Mouse (Mus musculus) brain, embryonic 18.5 days (tissue): ENCODE data around the gene Hes2.

Experiments used
- DNase-seq: peaks from one replicate; pipeline ENCODE4 v3.0.0-alpha.2; 2012; ENCODE audit warnings: low read depth, low spot score

Hes2 gene

DNA sequence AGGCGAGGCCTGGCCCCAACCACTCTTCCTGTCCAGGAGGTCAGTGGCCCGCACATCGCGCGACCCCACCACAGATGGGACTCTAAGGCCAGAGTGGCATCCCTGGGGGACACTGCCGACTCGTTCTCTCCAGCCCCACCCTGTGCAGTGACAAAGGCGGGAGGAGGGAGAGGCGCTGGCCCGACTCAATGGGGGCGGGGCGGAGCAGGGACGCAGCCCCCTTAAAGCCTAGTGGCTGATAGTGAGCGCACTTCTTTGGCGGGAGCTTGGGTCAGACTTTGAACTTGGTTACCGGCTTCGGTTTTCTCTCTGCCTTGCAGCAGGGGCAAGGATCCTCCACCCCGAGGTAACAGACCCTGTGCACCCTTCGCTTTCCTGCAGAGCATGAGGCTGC lies 615 bp downstream of the Hes2 start:
- DNase-seq = no peak

DNA sequence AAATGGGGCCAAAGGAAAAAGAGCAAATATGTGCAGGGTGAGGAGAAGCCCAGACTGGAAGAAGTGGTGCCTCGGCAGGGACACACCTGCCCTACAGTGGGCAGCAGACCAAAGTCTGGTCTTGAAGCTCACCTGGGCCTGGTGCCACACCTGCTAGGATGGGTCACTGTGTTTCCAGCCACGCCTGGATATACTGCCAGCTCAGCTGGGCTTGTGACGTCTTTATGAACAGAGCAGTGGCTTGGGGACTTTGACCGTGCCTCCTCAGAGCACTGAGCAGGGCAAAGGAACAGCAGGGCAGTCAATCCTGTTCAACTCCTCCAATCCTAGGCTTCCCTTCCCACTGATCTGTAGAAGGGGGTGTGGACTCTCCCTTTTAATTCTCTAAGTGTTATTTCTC lies 2.1 kb downstream of the Hes2 start:
- no peak for DNase-seq

DNA sequence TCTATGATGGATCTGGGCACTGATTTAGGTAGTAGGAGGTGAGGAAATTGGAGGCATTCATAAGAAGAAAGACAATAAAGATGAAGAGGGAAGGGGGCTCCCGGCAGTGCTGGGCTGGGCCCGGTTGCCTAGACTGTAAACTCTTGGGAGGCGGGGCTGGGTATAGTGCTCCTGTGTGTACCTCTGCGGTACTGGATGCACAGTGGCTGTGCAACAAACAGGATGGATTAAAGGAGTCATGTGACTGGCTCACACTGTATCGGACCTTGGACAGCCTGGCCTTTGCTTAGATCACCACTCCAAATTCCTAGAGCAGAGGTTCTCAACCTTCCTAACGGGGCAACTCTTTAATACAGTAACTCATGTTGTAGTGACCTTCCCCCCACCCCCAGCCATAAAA lies 2.9 kb downstream of the Hes2 start:
- no peak for DNase-seq

DNA sequence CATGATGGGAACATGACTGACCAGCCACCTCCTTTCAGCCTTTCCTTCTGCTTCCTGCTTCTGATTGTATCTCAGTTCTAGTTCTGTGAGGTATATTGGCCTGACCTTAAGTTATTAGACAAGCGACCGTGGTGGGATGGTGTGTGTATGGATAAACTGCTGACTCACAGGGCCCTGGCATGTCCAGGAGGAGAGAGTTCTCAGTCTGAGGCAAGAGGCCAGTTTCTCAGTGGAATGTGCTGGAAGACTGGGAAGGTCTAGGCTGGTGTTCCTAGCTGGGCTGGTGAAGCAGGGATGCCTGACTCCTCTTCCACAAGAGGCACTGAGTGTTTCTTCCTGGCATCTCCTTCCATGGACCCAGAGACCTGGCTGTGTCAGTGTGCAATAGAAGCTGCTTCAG lies 4.1 kb downstream of the Hes2 start:
- no peak for DNase-seq

DNA sequence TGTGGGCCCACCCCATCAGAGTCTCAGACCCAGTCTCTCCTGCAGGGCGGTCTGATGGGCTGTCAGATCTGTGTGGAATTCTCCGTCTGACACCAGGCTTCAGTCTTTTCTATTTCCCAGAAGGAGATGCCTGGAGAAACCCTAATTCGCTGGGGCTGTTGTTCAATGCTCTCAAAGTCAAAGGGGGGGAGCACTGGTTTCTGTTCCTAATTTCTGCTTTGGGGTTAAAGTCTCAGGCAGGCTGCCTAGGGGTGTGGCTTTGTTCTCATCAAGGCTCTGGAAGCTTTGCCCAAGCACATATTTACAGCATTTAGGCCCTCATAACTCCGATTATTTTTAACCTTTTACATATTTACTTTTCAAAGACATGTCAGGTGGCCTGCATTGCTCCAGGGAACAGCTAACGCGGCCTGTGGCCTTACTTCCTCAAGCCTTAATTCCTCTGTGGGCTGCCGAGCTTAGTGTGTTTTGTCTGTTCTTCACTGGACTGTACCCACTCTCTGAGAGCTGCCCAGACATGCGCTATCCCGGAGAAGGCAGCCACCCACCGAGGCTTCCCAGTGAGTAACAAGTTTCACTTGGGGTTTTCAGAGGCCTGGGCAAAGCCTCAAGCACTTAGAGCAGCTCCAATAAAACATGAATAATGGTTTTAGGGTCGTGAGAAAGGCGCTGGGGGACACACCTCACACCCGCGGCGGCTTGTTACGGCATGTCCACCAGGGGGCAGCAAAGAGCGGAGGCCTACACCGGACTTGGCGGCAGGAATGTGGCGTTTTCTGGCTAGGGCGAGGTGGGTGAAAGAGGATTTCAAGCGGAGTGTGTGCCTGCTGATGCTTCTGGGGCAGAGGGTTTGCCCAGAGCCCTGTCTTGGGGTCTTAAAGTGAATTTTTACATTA lies 6.6 kb downstream of the Hes2 start:
- DNase-seq = no peak

DNA sequence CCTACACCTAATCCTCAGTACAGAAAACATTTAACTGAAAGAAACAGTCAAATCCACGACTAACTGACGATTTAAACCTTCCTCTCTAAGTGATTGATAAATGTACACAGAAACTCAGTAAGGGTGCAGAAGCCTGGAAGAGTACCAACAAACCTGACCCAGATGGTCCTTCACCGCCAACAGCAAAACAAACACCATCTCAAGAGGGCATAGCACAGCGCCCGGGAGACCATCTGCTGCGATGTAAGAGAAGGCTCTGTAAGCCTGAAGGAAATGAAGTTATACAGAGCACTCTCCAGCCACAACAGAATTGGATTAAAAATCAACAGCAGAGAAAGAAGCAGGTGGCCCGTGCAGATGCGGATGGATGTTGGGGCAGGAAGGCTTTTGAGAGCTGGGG lies 9.4 kb downstream of the Hes2 start:
- DNase-seq = no peak

DNA sequence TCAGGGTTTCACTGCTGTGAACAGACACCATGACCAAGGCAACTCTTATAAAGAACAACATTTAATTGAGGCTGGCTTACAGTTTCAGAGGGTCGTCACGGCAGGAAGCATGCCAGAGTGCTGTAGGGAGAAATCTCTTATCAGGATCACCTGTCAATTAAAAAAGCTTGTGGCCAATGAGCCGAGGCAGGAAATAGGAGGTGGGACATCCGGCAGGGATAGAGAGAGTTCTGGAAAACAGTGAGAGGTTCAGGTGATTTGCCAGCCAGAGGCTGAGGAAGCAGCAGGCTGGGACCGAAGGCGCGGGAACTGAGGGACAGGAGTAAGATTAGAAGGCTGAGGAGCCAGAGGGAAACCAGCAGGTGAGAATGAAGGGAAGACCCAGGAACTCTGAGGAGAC lies 10.4 kb downstream of the Hes2 start:
- no peak for DNase-seq

DNA sequence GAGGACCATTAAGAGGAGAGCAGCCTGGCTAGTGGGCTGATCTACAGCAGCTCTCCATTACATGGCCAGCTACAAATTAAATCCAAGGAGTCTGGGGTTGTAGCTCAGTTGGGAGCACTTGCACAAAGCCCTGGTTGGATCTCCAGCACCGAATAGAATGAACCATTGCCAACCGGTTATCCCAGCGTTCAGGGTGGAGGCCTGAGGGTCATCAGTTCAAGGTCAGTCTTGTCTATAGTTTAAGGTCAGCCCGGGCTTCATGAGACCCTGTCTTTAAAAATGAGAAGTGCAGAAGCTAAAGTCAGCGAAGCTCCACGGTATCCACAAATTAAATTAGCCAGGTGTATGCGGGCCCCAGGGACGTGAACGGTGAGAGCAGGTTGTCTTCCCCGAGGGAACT lies 11.6 kb downstream of the Hes2 start:
- DNase-seq = no peak

DNA sequence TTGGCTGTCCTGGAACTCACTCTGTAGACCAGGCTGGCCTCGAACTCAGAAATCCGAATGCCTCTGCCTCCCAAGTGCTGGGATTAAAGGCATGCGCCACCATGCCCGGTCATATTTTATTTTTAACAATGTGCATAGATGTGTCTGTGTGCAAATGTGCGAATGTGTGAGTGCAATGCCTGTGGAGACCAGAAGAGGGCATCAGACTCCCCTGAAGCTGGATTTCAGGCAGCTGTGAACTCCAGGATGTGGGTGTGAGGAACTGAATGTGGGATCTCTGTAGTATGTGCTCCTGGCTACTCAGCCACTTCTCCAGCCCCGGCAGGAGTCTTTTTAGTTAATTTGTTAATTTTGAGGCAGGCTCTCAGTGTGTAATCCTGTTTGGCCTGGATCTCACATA lies 12.9 kb downstream of the Hes2 start:
- no peak for DNase-seq

DNA sequence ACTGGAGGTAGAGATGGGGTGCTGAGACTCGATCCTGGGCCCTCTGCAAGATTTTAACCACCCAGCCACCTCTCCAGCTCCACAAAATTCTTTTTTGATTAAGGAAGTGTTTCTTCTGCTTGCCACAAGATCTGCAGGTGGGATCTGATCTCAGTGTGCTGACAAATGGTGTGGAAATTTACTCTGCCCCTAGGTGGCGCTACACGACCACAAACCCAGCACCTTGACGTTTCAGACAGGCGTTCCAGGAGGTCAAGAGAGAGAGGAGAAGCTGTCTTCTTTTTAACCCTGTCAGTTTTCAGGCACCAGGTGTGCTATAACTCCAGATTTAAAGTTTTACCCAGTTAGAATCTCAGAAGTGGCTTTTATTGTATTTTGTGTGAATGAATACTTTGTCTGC lies 14.4 kb downstream of the Hes2 start:
- DNase-seq = no peak

DNA sequence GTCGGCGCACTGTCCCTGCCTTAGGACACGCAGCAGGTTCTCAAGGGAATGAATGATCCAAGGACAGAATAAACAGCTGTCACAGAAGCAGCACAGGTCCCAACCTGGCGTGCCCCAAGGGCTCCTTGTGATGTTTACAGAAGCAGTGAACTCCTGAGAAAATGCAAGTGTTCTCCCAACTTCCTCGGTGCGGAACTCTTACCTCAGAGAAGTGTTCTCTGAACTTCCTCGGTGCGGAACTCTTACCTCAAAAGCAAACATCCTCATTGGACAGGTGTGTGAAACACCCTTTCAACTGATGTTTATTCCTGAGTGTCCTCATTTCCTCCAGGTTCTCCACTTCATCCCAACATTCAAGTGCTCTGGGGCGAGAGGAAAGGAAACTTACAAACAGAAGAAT lies 15.3 kb downstream of the Hes2 start:
- no peak for DNase-seq

DNA sequence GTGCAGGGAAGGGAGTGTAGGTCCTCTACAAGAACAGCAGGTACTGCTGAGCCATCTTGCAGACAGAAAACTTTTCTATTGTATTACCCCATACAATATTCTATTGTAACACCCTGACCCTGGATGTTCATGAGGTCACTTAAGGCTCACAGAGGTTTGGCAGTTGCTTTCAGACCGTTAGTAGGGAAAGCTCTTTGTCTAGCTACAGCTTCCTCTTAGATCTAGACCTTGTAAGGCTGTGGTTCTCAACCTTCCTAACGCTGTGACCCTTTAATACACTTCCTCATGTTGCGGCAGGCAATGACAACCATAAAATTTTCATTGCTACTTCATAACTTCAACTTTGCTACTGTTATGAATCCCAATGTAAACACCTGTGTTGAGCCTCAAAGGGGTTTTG lies 18.0 kb downstream of the Hes2 start:
- no peak for DNase-seq

DNA sequence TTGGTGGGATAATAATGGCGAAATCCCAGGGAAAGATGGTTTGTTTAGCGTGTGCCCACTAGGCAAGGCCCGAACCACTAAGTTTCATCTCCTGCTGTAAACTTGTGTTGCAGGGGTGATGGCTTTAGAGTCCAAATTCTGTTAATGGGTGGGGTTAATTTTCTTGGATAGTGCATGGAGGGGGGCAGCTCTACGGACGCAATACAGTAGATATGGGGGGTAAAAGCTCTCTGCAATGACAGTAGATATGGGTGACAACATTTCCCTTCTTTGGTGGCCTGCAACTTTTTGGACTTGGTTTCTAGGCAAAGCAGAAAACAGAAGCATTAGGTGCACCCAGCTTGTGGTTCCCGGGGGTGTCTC lies 18.5 kb downstream of the Hes2 start:
- DNase-seq = no peak

DNA sequence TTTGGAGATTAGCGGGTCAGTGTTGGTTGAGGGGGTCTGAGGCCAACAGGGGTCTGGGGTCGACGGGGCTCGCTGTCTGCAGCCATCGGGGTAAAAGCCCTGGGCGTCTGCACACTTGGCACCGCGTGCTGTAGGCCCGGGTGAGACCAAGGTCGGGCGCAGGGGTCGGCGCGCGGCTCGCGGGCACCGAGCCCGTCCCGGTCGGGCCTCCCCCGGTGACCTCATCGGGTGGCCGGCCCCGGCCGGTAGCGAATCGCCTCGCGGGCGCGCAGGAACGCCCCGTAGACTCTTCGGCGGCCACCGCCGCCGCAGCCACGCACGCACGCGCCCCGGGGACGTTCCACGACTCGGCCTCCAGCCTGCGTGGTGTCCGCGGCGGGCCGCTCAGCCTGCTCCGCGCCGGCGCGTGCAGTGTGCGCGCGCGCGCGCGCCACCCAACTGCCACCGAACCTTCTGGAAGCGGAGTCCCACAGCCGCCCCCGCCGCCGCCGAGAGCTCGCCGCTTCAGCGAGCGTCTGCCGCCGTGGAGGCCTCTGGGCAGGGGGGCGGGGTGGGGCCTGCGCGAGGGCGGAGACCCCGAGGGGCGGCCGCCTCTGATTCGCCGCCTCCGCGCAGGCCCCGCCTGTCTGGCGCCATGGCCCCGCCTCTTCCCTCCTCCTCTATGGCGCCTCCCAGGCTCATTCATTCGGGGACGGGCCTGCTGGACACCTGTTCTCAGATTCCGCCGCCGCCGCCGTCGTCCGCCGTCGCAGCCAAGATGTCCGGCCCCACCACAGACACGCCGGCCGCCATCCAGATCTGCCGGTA lies 19.1 kb downstream of the Hes2 start, which contains the start of gene Acot7:
Gene Acot7 (plus strand): TSS at position 598 of the 807 bp plus-strand sequence.
- peak; percentile 89 for DNase-seq

DNA sequence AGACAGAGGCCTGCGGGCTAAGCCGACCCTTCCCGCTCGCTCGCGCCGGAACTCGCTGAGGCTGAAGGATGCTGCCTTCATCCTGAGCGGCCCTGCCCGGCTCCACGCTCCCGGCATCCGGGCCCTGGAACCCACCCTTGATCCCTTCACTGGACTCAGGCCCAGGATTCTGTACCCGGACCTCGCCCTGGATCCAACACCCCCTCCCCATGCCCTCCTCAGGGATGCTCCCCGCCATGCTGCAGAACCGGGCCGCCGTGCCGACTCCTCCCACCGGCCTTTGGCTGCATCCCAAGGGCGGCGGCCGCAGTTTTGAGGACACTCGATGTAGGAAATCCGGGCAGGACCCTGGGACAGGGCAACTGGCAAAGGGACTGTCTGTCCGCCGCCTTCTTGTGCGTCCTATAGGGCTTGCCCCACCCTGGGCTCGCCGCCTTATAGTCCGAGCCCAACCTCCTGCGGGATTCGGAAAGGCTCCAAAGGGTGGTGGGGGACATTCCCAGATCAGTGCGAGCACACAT lies 19.7 kb downstream of the Hes2 start:
- DNase-seq = no peak

DNA sequence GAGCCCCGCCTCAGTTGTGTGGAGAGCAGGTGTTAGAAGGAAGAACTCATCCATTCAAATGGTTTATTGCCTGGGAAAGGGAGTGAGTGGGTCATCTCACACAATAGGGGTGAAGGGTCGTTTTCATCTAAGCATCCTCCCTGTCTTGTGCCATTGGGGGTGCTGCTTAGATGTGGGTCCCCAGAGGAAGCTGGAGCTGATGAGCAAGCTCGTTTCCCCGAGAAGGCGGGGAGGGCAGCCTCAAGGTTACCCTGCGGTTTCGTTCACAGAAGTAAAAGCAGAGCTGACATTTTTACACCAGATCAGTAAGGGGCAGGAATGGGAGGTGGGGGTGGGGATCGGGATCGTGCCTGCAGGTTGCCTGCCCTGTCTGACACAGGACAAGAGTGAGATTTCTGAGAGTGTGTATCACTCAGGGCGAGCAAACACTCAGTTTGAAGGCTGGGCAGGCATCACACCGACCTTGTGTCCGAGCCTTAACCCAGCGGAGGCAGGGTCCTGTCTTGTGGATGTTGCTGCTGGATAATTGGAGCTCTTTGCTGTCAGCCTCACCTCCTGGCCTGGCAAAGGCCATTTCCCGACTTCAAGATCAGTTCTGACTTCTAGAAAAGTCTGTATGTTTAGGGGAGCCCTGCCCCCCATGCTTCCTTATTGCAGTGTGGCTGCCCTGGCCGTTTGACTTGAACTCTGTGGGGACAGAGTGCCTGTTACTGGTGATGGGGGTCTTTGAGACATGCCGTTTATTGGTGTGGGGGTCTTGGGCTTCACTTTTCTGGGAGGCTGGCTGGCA lies 20.4 kb downstream of the Hes2 start:
- no peak for DNase-seq

DNA sequence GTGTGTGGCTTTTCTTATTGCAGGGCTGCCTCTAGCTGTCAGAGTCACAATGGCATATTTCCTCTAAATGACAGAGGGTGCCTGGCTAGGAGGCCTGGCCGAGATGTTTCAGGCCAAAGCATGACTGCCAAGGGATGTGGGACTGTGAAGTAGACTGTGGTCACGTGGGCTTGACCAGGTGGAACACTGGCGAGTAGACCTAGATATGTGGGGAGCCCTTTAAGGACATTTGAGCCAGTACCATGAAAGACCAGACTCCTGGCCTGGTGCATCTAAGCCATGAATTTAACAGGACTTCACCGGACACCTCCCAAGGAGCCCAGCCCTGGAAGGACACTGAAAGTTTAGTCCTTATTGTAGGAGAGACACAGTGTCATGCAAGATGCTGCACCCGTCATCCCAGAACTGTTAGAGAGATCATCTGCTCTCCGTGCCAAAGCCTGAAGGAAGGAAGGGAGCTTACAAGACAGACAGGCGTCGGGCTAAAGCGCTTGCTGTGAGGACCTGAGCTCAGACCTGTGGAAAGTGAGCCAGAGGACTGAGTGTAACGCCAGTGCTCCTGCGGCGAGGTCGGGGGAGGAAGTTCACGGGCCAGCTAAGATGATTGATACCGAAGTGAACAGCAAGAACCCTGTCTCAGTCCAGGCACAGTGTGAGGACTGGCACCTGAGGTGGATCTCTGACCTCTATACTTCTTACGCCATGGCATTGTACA lies 21.4 kb downstream of the Hes2 start:
- DNase-seq = no peak

DNA sequence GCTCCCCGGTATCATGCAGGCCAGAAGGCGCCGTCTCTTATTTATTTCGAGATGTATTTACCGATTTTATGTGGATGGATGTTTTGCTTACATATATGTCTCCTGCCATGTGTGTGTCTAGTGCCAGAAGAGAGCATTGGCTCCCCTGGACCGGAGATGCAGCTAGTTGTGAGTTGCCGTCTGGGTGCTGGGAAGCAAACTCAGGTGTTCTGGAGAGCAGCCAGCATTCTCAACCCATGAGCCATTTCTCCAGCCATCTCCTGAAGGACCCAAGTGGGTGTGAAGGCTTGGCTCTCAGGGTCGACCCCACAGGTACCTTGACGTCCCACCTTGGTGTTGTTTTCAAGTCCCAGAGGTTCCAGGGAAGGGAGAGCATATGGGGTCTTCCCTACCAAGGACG lies 23.5 kb downstream of the Hes2 start:
- no peak for DNase-seq

DNA sequence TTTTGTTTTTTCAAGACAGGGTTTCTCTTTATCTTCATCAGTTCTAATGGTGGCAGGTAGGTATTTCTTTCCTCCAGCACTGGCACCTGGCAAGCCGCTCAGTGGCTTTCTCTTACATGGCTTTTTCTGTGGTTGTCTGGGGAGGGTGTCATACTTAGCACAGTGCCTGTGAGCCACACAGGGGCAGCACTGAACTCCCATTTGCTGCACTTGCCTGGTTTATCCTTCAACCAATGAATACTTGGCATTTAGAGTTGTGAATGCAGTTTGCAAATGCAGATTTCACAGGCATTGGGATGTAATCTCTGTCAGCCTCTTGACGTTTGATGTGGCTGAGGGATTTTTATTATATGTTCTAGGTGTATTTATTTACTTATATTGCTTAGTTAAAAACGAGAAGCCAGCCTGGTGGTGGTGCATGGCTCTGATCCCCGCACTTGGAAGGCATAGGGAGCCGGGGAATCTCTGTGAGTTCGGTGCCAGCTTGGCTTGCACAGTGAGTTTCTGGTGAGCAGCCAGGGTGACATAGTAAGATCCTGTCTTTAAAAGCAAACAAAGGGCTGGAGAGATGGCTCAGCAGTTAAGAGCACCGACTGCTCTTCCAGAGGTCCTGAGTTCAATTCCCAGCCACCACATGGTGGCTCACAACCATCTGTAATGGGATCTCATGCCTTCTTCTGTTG lies 25.8 kb downstream of the Hes2 start:
- no peak for DNase-seq

DNA sequence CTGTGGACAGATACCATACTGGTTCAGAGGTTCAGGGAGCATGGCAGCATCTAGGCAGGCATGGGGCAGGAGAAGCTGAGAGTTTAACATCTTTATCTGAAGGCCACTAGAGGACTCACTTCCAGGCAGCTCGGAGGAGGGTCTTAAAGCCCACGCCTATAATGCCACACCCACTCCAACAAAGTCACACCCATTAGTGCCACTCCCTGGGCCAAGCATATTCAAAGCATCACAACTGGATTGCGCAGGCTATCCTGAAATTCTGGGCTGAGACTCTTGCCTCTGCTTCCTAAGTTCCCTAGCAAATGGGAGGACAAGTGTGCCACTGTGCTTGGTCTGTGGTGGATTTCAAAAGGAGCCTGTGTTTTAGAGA lies 26.5 kb downstream of the Hes2 start:
- no peak for DNase-seq
